Mouse (Mus musculus) cerebellum, adult 2 months (tissue): Measurements from ENCODE around the gene Smim4.

ENCODE experiments used
- CTCF ChIP-seq: fragments of 200-500 bp; IDR thresholded peaks from 2 replicates; pipeline ENCODE4 v1.5.1; 2011; ENCODE audit warnings: low read depth, mild to moderate bottlenecking, control low read depth, low read length, moderate library complexity, borderline replicate concordance; ENCODE audit not compliant: insufficient read depth
- POLR2A ChIP-seq: fragments of 200-500 bp; IDR thresholded peaks from 2 replicates; pipeline ENCODE4 v1.6.1; 2011; ENCODE audit warnings: low read length, control low read depth, borderline replicate concordance; ENCODE audit not compliant: insufficient read depth

GRCm38 (mm10) chr14:31170963-31171362, 42.2 kb upstream of the Smim4 start:
- TF ChIP-seq POLR2A, result no peak
- TF ChIP-seq CTCF, result no peak
